Mouse (Mus musculus) lung, adult 2 months (tissue): ENCODE measurements around the gene Vps8.

Experiments
- CTCF ChIP-seq: fragments of 200-500 bp; IDR thresholded peaks from 2 replicates; pipeline ENCODE4 v1.5.1; 2011; ENCODE audit warnings: mild to moderate bottlenecking, low read length, control low read depth; ENCODE audit not compliant: insufficient read depth
- POLR2A ChIP-seq: fragments of 200-500 bp; IDR thresholded peaks from 2 replicates; pipeline ENCODE4 v1.6.1; 2011; ENCODE audit warnings: low read depth, mild to moderate bottlenecking, control low read depth, low read length, borderline replicate concordance; ENCODE audit errors: extremely low read depth

DNA sequence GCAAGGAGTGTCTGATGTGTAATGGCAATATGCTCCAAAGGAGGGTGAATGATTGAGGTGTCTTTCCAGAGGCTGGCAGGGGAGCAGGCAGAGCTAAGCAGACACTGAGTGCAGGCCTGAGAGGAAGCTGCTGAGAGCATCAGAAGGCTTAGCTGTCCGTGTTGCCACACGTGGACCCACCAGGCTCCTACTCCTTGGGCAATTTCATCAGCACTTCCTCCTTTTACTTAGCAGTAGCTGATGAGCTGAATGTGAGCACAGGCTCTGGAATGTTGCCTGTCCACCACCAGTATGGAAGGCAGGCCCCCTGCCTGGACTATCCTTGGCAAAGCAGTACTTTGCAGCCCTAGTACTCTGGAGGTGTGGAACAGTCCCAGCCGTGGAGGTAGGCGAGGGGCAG is 23.0 kb upstream of the Vps8 start:
- no peak for TF ChIP-seq CTCF
- TF ChIP-seq POLR2A = no peak
